Mouse (Mus musculus): Measurements from ENCODE around the gene Naglu.

Gene Naglu

GRCm38 (mm10) chr11:101084246-101084645 is 14.4 kb downstream of the Naglu start:
- DNase-seq (ENCODE audit: low spot score in 2 of 2), result no peak

- DNase-seq (ENCODE audit: low spot score in 2 of 2), result no peak
Measured at GRCm38 (mm10) chr11:101084811-101085210, 15.0 kb downstream of the Naglu start.

GRCm38 (mm10) chr11:101085617-101086322 is 16.0 kb downstream of the Naglu start:
- DNase-seq (ENCODE audit: low spot score in 2 of 2), result no peak

- no peak for DNase-seq (ENCODE audit: low spot score in 2 of 2)
Measured at GRCm38 (mm10) chr11:101086323-101086674, 16.5 kb downstream of the Naglu start.

- peak; percentile 81 to 84 for DNase-seq (ENCODE audit: low spot score in 2 of 2)
Measured at GRCm38 (mm10) chr11:101086756-101087681, 17.2 kb downstream of the Naglu start, which contains the start of gene Mlx. Mlx (plus strand) TSS chr11:101087277.

- no peak for DNase-seq (ENCODE audit: low spot score in 2 of 2)
Measured at GRCm38 (mm10) chr11:101087682-101088055, 17.9 kb downstream of the Naglu start.

GRCm38 (mm10) chr11:101089931-101090330 is 20.1 kb downstream of the Naglu start:
- no peak for DNase-seq (ENCODE audit: low spot score in 2 of 2)

- DNase-seq (ENCODE audit: low spot score in 2 of 2), result no peak
Measured at GRCm38 (mm10) chr11:101094930-101095313, 25.1 kb downstream of the Naglu start.

GRCm38 (mm10) chr11:101095314-101096024 is 25.7 kb downstream of the Naglu start, which contains the start of gene Psmc3ip:
Psmc3ip (minus strand) TSS chr11:101095436.
- DNase-seq (ENCODE audit: low spot score in 2 of 2), result peak; percentile 85 to 89

GRCm38 (mm10) chr11:101098231-101098630 is 28.4 kb downstream of the Naglu start:
- no peak for DNase-seq (ENCODE audit: low spot score in 2 of 2)

- no peak for DNase-seq (ENCODE audit: low spot score in 2 of 2)
Measured at GRCm38 (mm10) chr11:101103011-101103410, 33.2 kb downstream of the Naglu start.

GRCm38 (mm10) chr11:101109351-101109750 is 39.5 kb downstream of the Naglu start:
- DNase-seq (ENCODE audit: low spot score in 2 of 2), result no peak

GRCm38 (mm10) chr11:101110708-101111107 is 40.9 kb downstream of the Naglu start:
- no peak for DNase-seq (ENCODE audit: low spot score in 2 of 2)

GRCm38 (mm10) chr11:101111178-101111577 is 41.4 kb downstream of the Naglu start:
- no peak for DNase-seq (ENCODE audit: low spot score in 2 of 2)

- DNase-seq (ENCODE audit: low spot score in 2 of 2), result no peak
Measured at GRCm38 (mm10) chr11:101112186-101112585, 42.4 kb downstream of the Naglu start.

GRCm38 (mm10) chr11:101115564-101115963 is 45.8 kb downstream of the Naglu start:
- no peak for DNase-seq (ENCODE audit: low spot score in 2 of 2)

GRCm38 (mm10) chr11:101118105-101118504 is 48.3 kb downstream of the Naglu start:
- no peak for DNase-seq (ENCODE audit: low spot score in 2 of 2)

GRCm38 (mm10) chr11:101119131-101119760 is 49.4 kb downstream of the Naglu start:
- peak in 1 of 2 experiments; percentile 18 for DNase-seq (ENCODE audit: low spot score in 2 of 2)

GRCm38 (mm10) chr11:101119761-101120544 is 50.1 kb downstream of the Naglu start, which contains the start of the genes Retreg3 and Tubg1:
Retreg3 (minus strand) TSS chr11:101119893.
Tubg1 (plus strand) TSS chr11:101119938.
- DNase-seq (ENCODE audit: low spot score in 2 of 2), result peak; percentile 98 to 100

GRCm38 (mm10) chr11:101120545-101121188 is 50.9 kb downstream of the Naglu start:
- peak in 1 of 2 experiments; percentile 12 for DNase-seq (ENCODE audit: low spot score in 2 of 2)

Measured in thymus, postnatal 10 days (tissue).